Mouse (Mus musculus) forebrain, embryonic 15.5 days (tissue): ENCODE measurements at regions not wholly inside any gene's neighbourhood (a gene's known extent, or its start where the extent isn't known, plus 50 kb on each side); places are given as distances from the start of the nearest gene placed in this dataset.

Experiments
- ATAC-seq: fragments of 200-750 bp; cut with Nextera tagmentation; replicated peaks from 2 replicates; pipeline ENCODE4 v1.8.0; 2017; ENCODE audit warnings: mild to moderate bottlenecking, moderate TSS enrichment, moderate library complexity
- H3K27ac ChIP-seq: fragments of 300-500 bp; sonication (generic); replicated peaks from 2 replicates; pipeline ENCODE4 v1.5.1; 2015; ENCODE audit warnings: mild to moderate bottlenecking, inconsistent platforms
- H3K27me3 ChIP-seq: fragments of 300-500 bp; sonication (generic); 2 replicates; pipeline ENCODE4 v1.6.1; 2015; ENCODE audit warnings: inconsistent platforms
- H3K36me3 ChIP-seq: fragments of 300-500 bp; sonication (generic); 2 replicates; pipeline ENCODE4 v1.6.1; 2015; ENCODE audit warnings: mild to moderate bottlenecking, inconsistent platforms
- H3K4me1 ChIP-seq: fragments of 300-500 bp; sonication (generic); 2 replicates; pipeline ENCODE4 v1.6.1; 2015; ENCODE audit warnings: inconsistent platforms
- H3K4me2 ChIP-seq: fragments of 300-500 bp; sonication (generic); replicated peaks from 2 replicates; pipeline ENCODE4 v1.6.1; 2015; ENCODE audit warnings: mild to moderate bottlenecking, inconsistent platforms
- H3K4me3 ChIP-seq: fragments of 300-500 bp; sonication (generic); 2 replicates; pipeline ENCODE4 v1.5.1; 2015; ENCODE audit warnings: mild to moderate bottlenecking, inconsistent platforms
- H3K9ac ChIP-seq: fragments of 300-500 bp; sonication (generic); replicated peaks from 2 replicates; pipeline ENCODE4 v1.6.1; 2015; ENCODE audit warnings: mild to moderate bottlenecking, inconsistent platforms
- H3K9me3 ChIP-seq: fragments of 300-500 bp; sonication (generic); 2 replicates; pipeline ENCODE4 v1.6.1; 2016; ENCODE audit warnings: inconsistent platforms
- WGBS: fragments of 180-500 bp; shearing (Covaris S2); methylation state at CpG from one replicate; pipeline ENCODE4 v1.1.7; 2015; ENCODE audit warnings: mixed read lengths; 5-methylcytosine and 5-hydroxymethylcytosine counted together

DNA sequence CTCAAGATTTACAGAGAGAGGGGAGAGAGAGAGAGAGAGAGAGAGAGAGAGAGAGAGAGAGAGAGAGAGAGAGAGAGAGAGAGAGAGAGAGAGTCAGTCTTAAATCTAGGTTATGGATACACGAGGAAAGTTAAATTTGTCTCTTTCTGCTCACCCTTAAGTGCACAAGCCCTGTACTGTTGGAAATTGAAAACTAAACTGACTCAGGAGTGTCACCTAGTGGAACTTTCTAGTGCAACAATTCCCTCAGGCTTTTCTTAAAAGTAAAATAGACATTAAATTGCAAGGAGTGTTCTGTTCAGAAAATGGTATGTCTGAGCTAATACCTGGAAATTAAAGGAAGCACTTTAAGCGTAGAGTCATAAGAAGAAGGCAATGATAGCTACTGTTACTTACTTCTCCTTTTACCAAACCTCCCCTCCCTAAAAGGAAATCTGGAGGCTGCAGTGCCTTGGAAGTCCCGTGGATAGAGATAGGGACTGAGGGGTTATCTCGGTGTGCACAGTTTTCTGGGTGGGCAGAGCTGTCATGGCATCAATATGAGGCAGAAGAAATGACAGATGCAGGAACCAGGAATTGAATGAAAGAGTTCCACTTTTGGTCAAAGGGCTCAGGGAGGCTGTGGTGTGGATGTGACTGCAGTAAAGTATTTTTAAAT lies 193.3 kb downstream of the Alx1 start:
- H3K4me1 ChIP-seq: no peaks in the 10 kb centered on the region
- no peak overlapping the region for H3K9ac ChIP-seq
- no peaks in the 10 kb centered on the region for H3K27me3 ChIP-seq
- 0 out of 2 replicates have a peak, but pooled peaks have one; percentile 41 for ATAC-seq
- 51% methylated on average over 4 of the region's 4 CpGs for WGBS
- H3K4me3 ChIP-seq: no peak overlapping the region
- H3K27ac ChIP-seq: no peak overlapping the region
- no peaks in the 10 kb centered on the region for H3K36me3 ChIP-seq
- no peaks in the 10 kb centered on the region for H3K9me3 ChIP-seq
- H3K4me2 ChIP-seq: no peak overlapping the region

GRCm38 (mm10) chr10:102835814-102836213 lies 194.2 kb downstream of the Alx1 start:
- H3K4me1 ChIP-seq: no peaks in the 10 kb centered on the region
- no peak overlapping the region for H3K9ac ChIP-seq
- H3K9me3 ChIP-seq: no peaks in the 10 kb centered on the region
- ATAC-seq: no peak
- no peaks in the 10 kb centered on the region for H3K36me3 ChIP-seq
- H3K4me3 ChIP-seq: no peak overlapping the region
- H3K27me3 ChIP-seq: no peaks in the 10 kb centered on the region
- no peak overlapping the region for H3K27ac ChIP-seq
- H3K4me2 ChIP-seq: no peak overlapping the region
- 32% methylated on average over 1 of the region's 1 CpGs for WGBS

DNA sequence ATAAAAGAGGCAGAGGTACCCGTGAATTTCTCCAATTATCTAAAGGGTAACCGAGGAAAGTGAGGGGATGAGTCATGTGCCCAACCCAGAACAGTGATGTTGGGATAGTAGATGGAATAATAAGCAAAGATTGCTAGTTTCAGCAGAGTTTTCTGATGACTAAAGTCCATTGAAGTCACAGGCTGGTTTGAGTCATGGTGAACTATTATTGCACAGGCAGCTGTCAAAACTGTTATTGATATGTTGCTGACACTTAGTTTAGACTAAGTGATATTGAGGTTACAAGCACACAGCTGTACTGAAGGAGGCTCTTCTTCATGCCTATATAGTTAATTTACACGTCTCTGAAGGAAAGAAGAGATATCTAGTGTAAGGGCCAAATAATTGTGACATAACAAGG lies 200.4 kb downstream of the Alx1 start:
- Histone ChIP-seq H3K27ac (no peak overlapping the region), H3K9ac (no peak overlapping the region), H3K4me1 (no peaks in the 10 kb centered on the region), H3K4me3 (no peak overlapping the region), H3K36me3 (no peaks in the 10 kb centered on the region), H3K27me3 (no peaks in the 10 kb centered on the region), H3K4me2 (no peak overlapping the region), H3K9me3 (no peaks in the 10 kb centered on the region)
- WGBS: 80% methylated on average over 3 of the region's 3 CpGs
- no peak for ATAC-seq

- Histone ChIP-seq H3K36me3 (no peaks in the 10 kb centered on the region), H3K4me3 (no peak overlapping the region), H3K9me3 (no peaks in the 10 kb centered on the region), H3K4me2 (no peak overlapping the region), H3K27me3 (no peaks in the 10 kb centered on the region), H3K9ac (no peak overlapping the region), H3K4me1 (no peaks in the 10 kb centered on the region), H3K27ac (no peak overlapping the region)
- ATAC-seq: no peak
These were observed 206.6 kb downstream of the Alx1 start for GRCm38 (mm10) chr10:102823434-102823833.

- H3K9me3 ChIP-seq: no peaks in the 10 kb centered on the region
- H3K4me3 ChIP-seq: no peak overlapping the region
- WGBS: 68% methylated on average over 3 of the region's 3 CpGs
- no peak overlapping the region for H3K9ac ChIP-seq
- no peaks in the 10 kb centered on the region for H3K4me1 ChIP-seq
- no peak for ATAC-seq
- no peaks in the 10 kb centered on the region for H3K36me3 ChIP-seq
- no peaks in the 10 kb centered on the region for H3K27me3 ChIP-seq
- H3K27ac ChIP-seq: no peak overlapping the region
- no peak overlapping the region for H3K4me2 ChIP-seq
These were observed 228.6 kb downstream of the Alx1 start for GRCm38 (mm10) chr10:102801391-102801790.

- ATAC-seq: no peak
- H3K27ac ChIP-seq: no peak overlapping the region
- no peaks in the 10 kb centered on the region for H3K27me3 ChIP-seq
- WGBS: 83% methylated on average over 2 of the region's 2 CpGs
- H3K36me3 ChIP-seq: no peaks in the 10 kb centered on the region
- no peak overlapping the region for H3K9ac ChIP-seq
- no peak overlapping the region for H3K4me3 ChIP-seq
- no peak overlapping the region for H3K4me2 ChIP-seq
- H3K4me1 ChIP-seq: no peaks in the 10 kb centered on the region
- no peaks in the 10 kb centered on the region for H3K9me3 ChIP-seq
These were observed 250.8 kb downstream of the Alx1 start for GRCm38 (mm10) chr10:102779243-102779642.

- H3K27me3 ChIP-seq: no peaks in the 10 kb centered on the region
- no peaks in the 10 kb centered on the region for H3K4me1 ChIP-seq
- no peaks in the 10 kb centered on the region for H3K9me3 ChIP-seq
- 79% methylated on average over 4 of the region's 4 CpGs for WGBS
- no peak for ATAC-seq
- no peak overlapping the region for H3K4me2 ChIP-seq
- no peak overlapping the region for H3K27ac ChIP-seq
- no peak overlapping the region for H3K4me3 ChIP-seq
- no peaks in the 10 kb centered on the region for H3K36me3 ChIP-seq
- no peak overlapping the region for H3K9ac ChIP-seq
These were observed 251.7 kb downstream of the Rassf9 start for GRCm38 (mm10) chr10:102763696-102764095.

GRCm38 (mm10) chr10:102762378-102762777 lies 250.4 kb downstream of the Rassf9 start:
- Histone ChIP-seq H3K4me1 (no peaks in the 10 kb centered on the region), H3K9ac (no peak overlapping the region), H3K4me3 (no peak overlapping the region), H3K4me2 (no peak overlapping the region), H3K27ac (no peak overlapping the region), H3K36me3 (no peaks in the 10 kb centered on the region), H3K9me3 (no peaks in the 10 kb centered on the region), H3K27me3 (no peaks in the 10 kb centered on the region)
- no peak for ATAC-seq
- WGBS: 87% methylated on average over 2 of the region's 2 CpGs

DNA sequence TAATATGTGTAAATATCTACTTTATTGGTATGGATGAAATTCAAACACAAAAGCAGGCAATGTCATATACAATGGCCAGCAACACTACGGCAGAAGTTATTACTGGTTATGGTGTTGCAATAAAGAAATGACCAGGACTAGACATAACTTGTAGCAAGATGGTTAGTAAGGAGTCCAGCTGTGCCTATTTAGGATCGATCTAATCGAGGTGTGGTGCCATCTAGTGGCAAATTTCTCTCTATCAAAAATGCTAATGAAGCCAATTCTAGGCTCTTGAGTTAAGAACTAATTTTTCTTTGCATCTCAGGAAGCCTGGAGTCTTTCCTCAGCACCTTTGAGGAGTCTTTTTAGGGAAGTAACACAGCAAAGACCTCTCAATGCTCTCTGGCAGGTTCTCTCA lies 223.2 kb downstream of the Rassf9 start:
- H3K27ac ChIP-seq: no peak overlapping the region
- H3K9me3 ChIP-seq: no peaks in the 10 kb centered on the region
- no peak overlapping the region for H3K4me2 ChIP-seq
- 58% methylated on average over 3 of the region's 3 CpGs for WGBS
- H3K4me3 ChIP-seq: no peak overlapping the region
- H3K4me1 ChIP-seq: no peaks in the 10 kb centered on the region
- no peaks in the 10 kb centered on the region for H3K27me3 ChIP-seq
- no peak overlapping the region for H3K9ac ChIP-seq
- no peak for ATAC-seq
- no peaks in the 10 kb centered on the region for H3K36me3 ChIP-seq

DNA sequence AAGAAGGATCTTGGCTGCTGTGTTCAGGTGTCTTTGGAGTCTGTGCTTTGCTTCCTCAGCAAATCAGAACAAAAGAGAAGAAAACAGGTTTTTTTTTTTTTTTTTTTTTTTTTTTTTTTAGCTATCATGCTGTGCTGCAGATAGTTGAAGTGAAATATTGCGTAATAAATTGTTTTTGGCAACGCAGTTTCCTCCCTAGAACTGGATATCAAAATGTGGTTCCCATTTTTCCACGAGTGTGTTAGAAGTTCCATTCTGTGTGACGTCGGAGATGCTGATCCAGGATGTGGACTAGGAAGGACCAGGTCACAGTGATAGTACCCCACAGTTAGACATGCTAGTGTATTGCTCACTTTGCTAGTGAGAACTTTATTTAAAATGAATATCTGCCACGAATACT lies 220.4 kb downstream of the Rassf9 start:
- Histone ChIP-seq H3K9me3 (no peaks in the 10 kb centered on the region), H3K9ac (no peak overlapping the region), H3K4me1 (no peaks in the 10 kb centered on the region), H3K36me3 (no peaks in the 10 kb centered on the region), H3K4me2 (no peak overlapping the region), H3K27ac (no peak overlapping the region), H3K4me3 (no peak overlapping the region), H3K27me3 (no peaks in the 10 kb centered on the region)
- WGBS: 83% methylated on average over 6 of the region's 6 CpGs
- ATAC-seq: no peak

DNA sequence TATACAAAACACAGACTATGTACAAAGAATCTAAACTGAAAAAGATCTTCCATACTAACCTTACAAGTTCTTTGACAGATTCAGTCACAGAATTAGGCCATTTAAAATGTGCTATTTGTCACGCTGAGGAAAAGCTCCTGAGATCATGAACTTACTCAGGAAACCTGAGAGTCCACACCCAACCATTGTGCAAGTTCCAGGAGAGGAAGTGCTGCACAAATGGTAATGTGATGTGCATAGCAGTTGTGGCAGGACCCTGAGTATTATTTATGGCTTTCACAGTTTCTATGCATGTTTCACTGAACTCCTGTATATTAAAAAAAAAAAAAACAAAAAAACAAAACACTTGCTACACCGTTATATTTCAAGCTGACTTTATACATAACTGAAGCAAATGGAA lies 200.2 kb downstream of the Rassf9 start:
- no peak overlapping the region for H3K27ac ChIP-seq
- 81% methylated on average over 2 of the region's 2 CpGs for WGBS
- no peak overlapping the region for H3K9ac ChIP-seq
- H3K4me1 ChIP-seq: no peaks in the 10 kb centered on the region
- ATAC-seq: no peak
- H3K27me3 ChIP-seq: no peaks in the 10 kb centered on the region
- no peak overlapping the region for H3K4me2 ChIP-seq
- no peaks in the 10 kb centered on the region for H3K9me3 ChIP-seq
- H3K4me3 ChIP-seq: no peak overlapping the region
- H3K36me3 ChIP-seq: no peaks in the 10 kb centered on the region

GRCm38 (mm10) chr10:102705848-102706247 lies 193.8 kb downstream of the Rassf9 start:
- no peaks in the 10 kb centered on the region for H3K27me3 ChIP-seq
- no peak overlapping the region for H3K4me3 ChIP-seq
- H3K27ac ChIP-seq: no peak overlapping the region
- no peak for ATAC-seq
- H3K4me1 ChIP-seq: no peaks in the 10 kb centered on the region
- no peaks in the 10 kb centered on the region for H3K9me3 ChIP-seq
- no peak overlapping the region for H3K4me2 ChIP-seq
- H3K36me3 ChIP-seq: no peaks in the 10 kb centered on the region
- H3K9ac ChIP-seq: no peak overlapping the region
- WGBS: 95% methylated on average over 3 of the region's 3 CpGs

GRCm38 (mm10) chr10:102694810-102695209 lies 182.8 kb downstream of the Rassf9 start:
- Histone ChIP-seq H3K36me3 (no peaks in the 10 kb centered on the region), H3K4me2 (no peak overlapping the region), H3K4me1 (no peaks in the 10 kb centered on the region), H3K27ac (no peak overlapping the region), H3K9me3 (no peaks in the 10 kb centered on the region), H3K9ac (no peak overlapping the region), H3K4me3 (no peak overlapping the region), H3K27me3 (no peaks in the 10 kb centered on the region)
- ATAC-seq: no peak
- 74% methylated on average over 2 of the region's 2 CpGs for WGBS
